Mouse (Mus musculus) limb, embryonic 14.5 days (tissue): ENCODE measurements around the gene Dpy19l3. TPM values are rescaled to one million over a fixed set of nuclear protein-coding genes. Genes with fewer than 3 reads are reported as not detected.
A peak's percentile ranks its signal among the peaks of the same experiment; 100 is the strongest.

Source experiments
- ATAC-seq: fragments of 200-750 bp; cut with Nextera tagmentation; 2 replicates; pipeline ENCODE4 v1.8.0; 2017; ENCODE audit warnings: low read depth, moderate number of reproducible peaks, moderate TSS enrichment; ENCODE audit not compliant: low FRiP score
- DNase-seq: peaks from one replicate; pipeline ENCODE4 v3.0.0-alpha.2; 2015; ENCODE audit warnings: low spot score
- H3K27ac ChIP-seq: fragments of 300-500 bp; sonication (generic); replicated peaks from 2 replicates; pipeline ENCODE4 v1.5.1; 2014; ENCODE audit warnings: low read depth, mild to moderate bottlenecking, low read length, moderate library complexity, mixed read lengths
- H3K27me3 ChIP-seq: fragments of 300-500 bp; sonication (generic); 2 replicates; pipeline ENCODE4 v1.6.1; 2014; ENCODE audit warnings: low read length, mixed read lengths; ENCODE audit not compliant: control insufficient read depth, insufficient read depth
- H3K36me3 ChIP-seq: fragments of 300-500 bp; sonication (generic); 2 replicates; pipeline ENCODE4 v1.6.1; 2014; ENCODE audit warnings: mild to moderate bottlenecking, low read length, moderate library complexity, mixed read lengths; ENCODE audit not compliant: control insufficient read depth, insufficient read depth
- H3K4me1 ChIP-seq: fragments of 300-500 bp; sonication (generic); 2 replicates; pipeline ENCODE4 v1.6.1; 2014; ENCODE audit warnings: antibody characterized with exemption, low read length, mixed read lengths; ENCODE audit not compliant: control insufficient read depth, insufficient read depth
- H3K4me2 ChIP-seq: fragments of 300-500 bp; sonication (generic); replicated peaks from 2 replicates; pipeline ENCODE4 v1.6.1; 2014; ENCODE audit warnings: low read depth, mild to moderate bottlenecking, low read length, moderate library complexity; ENCODE audit not compliant: severe bottlenecking
- H3K4me3 ChIP-seq: fragments of 300-500 bp; sonication (generic); replicated peaks from 2 replicates; pipeline ENCODE4 v1.5.1; 2014; ENCODE audit warnings: low read length
- H3K9ac ChIP-seq: fragments of 300-500 bp; sonication (generic); 2 replicates; pipeline ENCODE4 v1.6.1; 2014; ENCODE audit warnings: mild to moderate bottlenecking, low read depth, low read length, moderate library complexity; ENCODE audit not compliant: severe bottlenecking
- H3K9me3 ChIP-seq: fragments of 300-500 bp; sonication (generic); 2 replicates; pipeline ENCODE4 v1.6.1; 2016; ENCODE audit warnings: low read length; ENCODE audit not compliant: control insufficient read depth
- POLR2A ChIP-seq: fragments of 200-500 bp; IDR thresholded peaks from 2 replicates; pipeline ENCODE4 v1.8.0; 2012; ENCODE audit warnings: inconsistent platforms, mild to moderate bottlenecking, moderate library complexity, borderline replicate concordance; ENCODE audit not compliant: insufficient read depth, insufficient read length; ENCODE audit errors: extremely low read depth
- WGBS: fragments of 180-500 bp; shearing (Covaris S2); extraction: QIAGEN DNeasy Blood & Tissue Kit; methylation state at CpG from one replicate; pipeline ENCODE4 v1.1.7; 2014; 5-methylcytosine and 5-hydroxymethylcytosine counted together
- polyA plus RNA-seq, 2 experiments: library from polyadenylated mRNA; depleted of rRNA in 1 of 2; stranded (reverse) in 1 of 2; unstranded in 1 of 2; fragments of >200 nt; fragmentation: Nextera tagmentation in 1 of 2; extraction: Ambion mirVana in 1 of 2; gene quantifications; 2 replicates each; pipeline versions ENCODE4 v1.2.1 to v1.2.3; 2012 to 2014

Gene Dpy19l3
- polyA plus RNA-seq, 2 experiments, result 15.9 to 34.7 TPM

GRCm38 (mm10) chr7:35688781-35689349, 65.4 kb downstream of the Dpy19l3 start:
- no peak for ATAC-seq
- 65% methylated on average over 11 of the region's 11 CpGs for WGBS
- no peak overlapping the region for H3K27ac ChIP-seq

GRCm38 (mm10) chr7:35688276-35688675, 66.0 kb downstream of the Dpy19l3 start:
- Histone ChIP-seq H3K4me1 (peaks cover 19% of the 10 kb centered on the region), H3K9ac (no peak overlapping the region), H3K9me3 (no peaks in the 10 kb centered on the region), H3K36me3 (peaks cover 19% of the 10 kb centered on the region; the same call in 1 of the 2 replicates), H3K27me3 (no peaks in the 10 kb centered on the region), H3K4me3 (no peak overlapping the region), H3K4me2 (0 out of 2 replicates have a peak overlapping the region, but pooled peaks have one; percentile 15), H3K27ac (no peak overlapping the region)
- WGBS, result 37% methylated on average over 9 of the region's 9 CpGs
- TF ChIP-seq POLR2A, result no peak
- DNase-seq (no peak), ATAC-seq (no peak)

More at GRCm38 (mm10) chr7:35688781-35689349, 65.4 kb downstream of the Dpy19l3 start:
- Histone ChIP-seq H3K4me3 (no peak overlapping the region), H3K4me2 (no peak overlapping the region), H3K36me3 (peaks cover 19% of the 10 kb centered on the region; the same call in 1 of the 2 replicates), H3K27me3 (no peaks in the 10 kb centered on the region), H3K4me1 (peaks cover 19% of the 10 kb centered on the region), H3K9ac (no peak overlapping the region), H3K9me3 (no peaks in the 10 kb centered on the region)
- no peak for TF ChIP-seq POLR2A
- DNase-seq, result no peak

- Histone ChIP-seq H3K4me3 (no peak overlapping the region), H3K9ac (no peak overlapping the region), H3K4me2 (peak overlapping the region; percentile 36), H3K27me3 (no peaks in the 10 kb centered on the region), H3K9me3 (no peaks in the 10 kb centered on the region), H3K4me1 (peaks cover 19% of the 10 kb centered on the region), H3K27ac (0 out of 2 replicates have a peak overlapping the region, but pooled peaks have one; percentile 39), H3K36me3 (peaks cover 12% of the 10 kb centered on the region; the same call in 1 of the 2 replicates)
- DNase-seq, result no peak
- no peak for ATAC-seq
- TF ChIP-seq POLR2A, result no peak
- 29% methylated on average over 10 of the region's 10 CpGs for WGBS
Observed at GRCm38 (mm10) chr7:35687229-35687628, 67.0 kb downstream of the Dpy19l3 start.

- TF ChIP-seq POLR2A, result no peak
- DNase-seq, result peak; percentile 20
- H3K4me1 ChIP-seq, result peaks cover 19% of the 10 kb centered on the region
- H3K4me2 ChIP-seq, result peak overlapping the region; percentile 36
- 0 out of 2 replicates have a peak overlapping the region, but pooled peaks have one; percentile 65 for H3K27ac ChIP-seq
- H3K9me3 ChIP-seq, result no peaks in the 10 kb centered on the region
- H3K9ac ChIP-seq, result no peak overlapping the region
- 22% methylated on average over 13 of the region's 13 CpGs for WGBS
- H3K4me3 ChIP-seq, result no peak overlapping the region
- no peaks in the 10 kb centered on the region for H3K27me3 ChIP-seq
- peaks cover 8% of the 10 kb centered on the region; the same call in 1 of the 2 replicates for H3K36me3 ChIP-seq
- peak; percentile 25 for ATAC-seq
Observed at GRCm38 (mm10) chr7:35686756-35687155, 67.5 kb downstream of the Dpy19l3 start.

- Histone ChIP-seq H3K4me1 (peaks cover 19% of the 10 kb centered on the region), H3K27ac (peak overlapping the region; percentile 65), H3K27me3 (no peaks in the 10 kb centered on the region), H3K4me3 (no peak overlapping the region), H3K36me3 (peaks cover 8% of the 10 kb centered on the region; the same call in 1 of the 2 replicates), H3K9ac (no peak overlapping the region), H3K4me2 (peak overlapping the region; percentile 36), H3K9me3 (no peaks in the 10 kb centered on the region)
- TF ChIP-seq POLR2A, result no peak
- WGBS, result 35% methylated on average over 10 of the region's 11 CpGs
- DNase-seq, result peak; percentile 21
- ATAC-seq, result peak; percentile 78
Observed at GRCm38 (mm10) chr7:35686216-35686615, 68.0 kb downstream of the Dpy19l3 start.
